Mouse (Mus musculus): ENCODE measurements around the gene 1700020N01Rik. TPM values are rescaled to one million over a fixed set of nuclear protein-coding genes. Genes with fewer than 3 reads are reported as not detected.

1700020N01Rik gene
- polyA plus RNA-seq, 1 experiment from 2014 or later, result not detected

- DNase-seq (ENCODE audit: low spot score) (no peak), ATAC-seq (ENCODE audit: low read depth) (no peak)
- H3K9me3 ChIP-seq (ENCODE audit: control insufficient read depth, low read length), result no peaks in the 10 kb centered on the region
- no peaks in the 10 kb centered on the region for H3K4me1 ChIP-seq (ENCODE audit: control insufficient read depth, insufficient read depth, low read length)
- no peak overlapping the region for H3K9ac ChIP-seq (ENCODE audit: low read depth, low read length)
- H3K4me3 ChIP-seq (ENCODE audit: low read depth, low read length), result no peak overlapping the region
- WGBS, result 81% methylated on average over 1 of the region's 1 CpGs
- H3K27ac ChIP-seq (replicated peaks; ENCODE audit: low read depth, low read length), result no peak overlapping the region
- no peaks in the 10 kb centered on the region for H3K27me3 ChIP-seq (replicated peaks; ENCODE audit: control insufficient read depth, insufficient read depth, low read length)
- H3K36me3 ChIP-seq (ENCODE audit: control insufficient read depth, insufficient read depth, low read length), result no peaks in the 10 kb centered on the region
- no peak overlapping the region for H3K4me2 ChIP-seq (ENCODE audit: low read depth, low read length)
These were observed 11.4 kb upstream of the 1700020N01Rik start for GRCm38 (mm10) chr10:21581546-21581945.

- DNase-seq (ENCODE audit: low spot score) (peak; percentile 71), ATAC-seq (ENCODE audit: low read depth) (no peak)
- Histone ChIP-seq H3K36me3 (ENCODE audit: control insufficient read depth, insufficient read depth, low read length) (no peaks in the 10 kb centered on the region), H3K4me1 (ENCODE audit: control insufficient read depth, insufficient read depth, low read length) (no peaks in the 10 kb centered on the region), H3K27me3 (replicated peaks; ENCODE audit: control insufficient read depth, insufficient read depth, low read length) (no peaks in the 10 kb centered on the region), H3K27ac (replicated peaks; ENCODE audit: low read depth, low read length) (no peak overlapping the region), H3K9me3 (ENCODE audit: control insufficient read depth, low read length) (no peaks in the 10 kb centered on the region), H3K4me2 (ENCODE audit: low read depth, low read length) (no peak overlapping the region), H3K4me3 (ENCODE audit: low read depth, low read length) (no peak overlapping the region), H3K9ac (ENCODE audit: low read depth, low read length) (no peak overlapping the region)
- 24% methylated on average over 2 of the region's 2 CpGs for WGBS
These were observed 5.9 kb upstream of the 1700020N01Rik start for GRCm38 (mm10) chr10:21587041-21587440.

GRCm38 (mm10) chr10:21588007-21588852, 4.7 kb upstream of the 1700020N01Rik start:
- no peak for ATAC-seq (ENCODE audit: low read depth)
- Histone ChIP-seq H3K27me3 (replicated peaks; ENCODE audit: control insufficient read depth, insufficient read depth, low read length) (no peaks in the 10 kb centered on the region), H3K4me2 (ENCODE audit: low read depth, low read length) (no peak overlapping the region), H3K9me3 (ENCODE audit: control insufficient read depth, low read length) (no peaks in the 10 kb centered on the region), H3K4me3 (ENCODE audit: low read depth, low read length) (no peak overlapping the region), H3K4me1 (ENCODE audit: control insufficient read depth, insufficient read depth, low read length) (no peaks in the 10 kb centered on the region), H3K36me3 (ENCODE audit: control insufficient read depth, insufficient read depth, low read length) (no peaks in the 10 kb centered on the region), H3K27ac (replicated peaks; ENCODE audit: low read depth, low read length) (no peak overlapping the region), H3K9ac (ENCODE audit: low read depth, low read length) (no peak overlapping the region)
- 82% methylated on average over 4 of the region's 4 CpGs for WGBS
- no peak for DNase-seq (ENCODE audit: low spot score)

- Histone ChIP-seq H3K4me2 (ENCODE audit: low read depth, low read length) (no peak overlapping the region), H3K27ac (replicated peaks; ENCODE audit: low read depth, low read length) (no peak overlapping the region), H3K4me3 (ENCODE audit: low read depth, low read length) (no peak overlapping the region), H3K36me3 (ENCODE audit: control insufficient read depth, insufficient read depth, low read length) (no peaks in the 10 kb centered on the region), H3K9me3 (ENCODE audit: control insufficient read depth, low read length) (no peaks in the 10 kb centered on the region), H3K4me1 (ENCODE audit: control insufficient read depth, insufficient read depth, low read length) (peaks cover 13% of the 10 kb centered on the region), H3K27me3 (replicated peaks; ENCODE audit: control insufficient read depth, insufficient read depth, low read length) (no peaks in the 10 kb centered on the region), H3K9ac (ENCODE audit: low read depth, low read length) (no peak overlapping the region)
- ATAC-seq (ENCODE audit: low read depth), result no peak
- DNase-seq (ENCODE audit: low spot score), result peak; percentile 43
- 44% methylated on average over 5 of the region's 5 CpGs for WGBS
These were observed 8.0 kb downstream of the 1700020N01Rik start for GRCm38 (mm10) chr10:21600931-21601330.

GRCm38 (mm10) chr10:21604476-21604875, 11.5 kb downstream of the 1700020N01Rik start:
- H3K9ac ChIP-seq (ENCODE audit: low read depth, low read length), result no peak overlapping the region
- no peak overlapping the region for H3K4me3 ChIP-seq (ENCODE audit: low read depth, low read length)
- no peak for ATAC-seq (ENCODE audit: low read depth)
- H3K4me2 ChIP-seq (ENCODE audit: low read depth, low read length), result no peak overlapping the region
- no peaks in the 10 kb centered on the region for H3K9me3 ChIP-seq (ENCODE audit: control insufficient read depth, low read length)
- no peak for DNase-seq (ENCODE audit: low spot score)
- no peaks in the 10 kb centered on the region for H3K27me3 ChIP-seq (replicated peaks; ENCODE audit: control insufficient read depth, insufficient read depth, low read length)
- H3K36me3 ChIP-seq (ENCODE audit: control insufficient read depth, insufficient read depth, low read length), result no peaks in the 10 kb centered on the region
- 72% methylated on average over 8 of the region's 8 CpGs for WGBS
- no peak overlapping the region; the same call in 1 of the 2 replicates for H3K27ac ChIP-seq (replicated peaks; ENCODE audit: low read depth, low read length)
- peaks cover 13% of the 10 kb centered on the region for H3K4me1 ChIP-seq (ENCODE audit: control insufficient read depth, insufficient read depth, low read length)

- 27% methylated on average over 4 of the region's 4 CpGs for WGBS
- no peaks in the 10 kb centered on the region for H3K36me3 ChIP-seq (ENCODE audit: control insufficient read depth, insufficient read depth, low read length)
- peaks cover 13% of the 10 kb centered on the region for H3K4me1 ChIP-seq (ENCODE audit: control insufficient read depth, insufficient read depth, low read length)
- H3K27me3 ChIP-seq (replicated peaks; ENCODE audit: control insufficient read depth, insufficient read depth, low read length), result no peaks in the 10 kb centered on the region
- H3K27ac ChIP-seq (replicated peaks; ENCODE audit: low read depth, low read length), result peak overlapping the region; percentile 1; the same call in 1 of the 2 replicates
- DNase-seq (ENCODE audit: low spot score) (peak; percentile 69), ATAC-seq (ENCODE audit: low read depth) (peak; percentile 72)
- no peak overlapping the region for H3K4me3 ChIP-seq (ENCODE audit: low read depth, low read length)
- H3K9ac ChIP-seq (ENCODE audit: low read depth, low read length), result no peak overlapping the region
- no peaks in the 10 kb centered on the region for H3K9me3 ChIP-seq (ENCODE audit: control insufficient read depth, low read length)
- no peak overlapping the region for H3K4me2 ChIP-seq (ENCODE audit: low read depth, low read length)
These were observed 12.1 kb downstream of the 1700020N01Rik start for GRCm38 (mm10) chr10:21605011-21605571.

GRCm38 (mm10) chr10:21605601-21606000, 12.7 kb downstream of the 1700020N01Rik start:
- H3K4me1 ChIP-seq (ENCODE audit: control insufficient read depth, insufficient read depth, low read length), result peaks cover 13% of the 10 kb centered on the region
- no peak overlapping the region for H3K4me2 ChIP-seq (ENCODE audit: low read depth, low read length)
- ATAC-seq (ENCODE audit: low read depth) (peak; percentile 27; the same call in 1 of the 2 replicates), DNase-seq (ENCODE audit: low spot score) (no peak)
- 0 out of 2 replicates have a peak overlapping the region, but pooled peaks have one; percentile 1 for H3K27ac ChIP-seq (replicated peaks; ENCODE audit: low read depth, low read length)
- 57% methylated on average over 5 of the region's 5 CpGs for WGBS
- H3K36me3 ChIP-seq (ENCODE audit: control insufficient read depth, insufficient read depth, low read length), result no peaks in the 10 kb centered on the region
- H3K4me3 ChIP-seq (ENCODE audit: low read depth, low read length), result no peak overlapping the region
- H3K27me3 ChIP-seq (replicated peaks; ENCODE audit: control insufficient read depth, insufficient read depth, low read length), result no peaks in the 10 kb centered on the region
- H3K9ac ChIP-seq (ENCODE audit: low read depth, low read length), result no peak overlapping the region
- H3K9me3 ChIP-seq (ENCODE audit: control insufficient read depth, low read length), result no peaks in the 10 kb centered on the region

- peak; percentile 17 for DNase-seq (ENCODE audit: low spot score)
- WGBS, result 69% methylated on average over 5 of the region's 5 CpGs
- no peaks in the 10 kb centered on the region for H3K36me3 ChIP-seq (ENCODE audit: control insufficient read depth, insufficient read depth, low read length)
- H3K4me1 ChIP-seq (ENCODE audit: control insufficient read depth, insufficient read depth, low read length), result peaks cover 13% of the 10 kb centered on the region
- H3K4me3 ChIP-seq (ENCODE audit: low read depth, low read length), result no peak overlapping the region
- no peaks in the 10 kb centered on the region for H3K27me3 ChIP-seq (replicated peaks; ENCODE audit: control insufficient read depth, insufficient read depth, low read length)
- H3K27ac ChIP-seq (replicated peaks; ENCODE audit: low read depth, low read length), result no peak overlapping the region
- no peaks in the 10 kb centered on the region for H3K9me3 ChIP-seq (ENCODE audit: control insufficient read depth, low read length)
- ATAC-seq (ENCODE audit: low read depth), result no peak
- H3K4me2 ChIP-seq (ENCODE audit: low read depth, low read length), result no peak overlapping the region
- H3K9ac ChIP-seq (ENCODE audit: low read depth, low read length), result no peak overlapping the region
These were observed 14.0 kb downstream of the 1700020N01Rik start for GRCm38 (mm10) chr10:21606931-21607330.

Measured in embryonic facial prominence, embryonic 14.5 days (tissue).